Mouse (Mus musculus): ENCODE results near the gene Icmt. TPM values are rescaled to one million over a fixed set of nuclear protein-coding genes. Genes with fewer than 3 reads are reported as not detected.

Gene Icmt
- polyA plus RNA-seq, 1 experiment from 2014 or later: 23.4 TPM

GRCm38 (mm10) chr4:152286887-152287286 lies 10.1 kb upstream of the Icmt start:
- WGBS: 5% methylated on average over 26 of the region's 26 CpGs
- no peak overlapping the region for H3K9ac ChIP-seq (replicated peaks; ENCODE audit: low read length)
- H3K36me3 ChIP-seq (replicated peaks; ENCODE audit: control insufficient read depth, insufficient read depth, low read depth, low read length): no peaks in the 10 kb centered on the region
- no peak overlapping the region for H3K4me2 ChIP-seq (ENCODE audit: low read depth, low read length)
- H3K4me1 ChIP-seq (ENCODE audit: control insufficient read depth, insufficient read depth, low read length): peaks cover 7% of the 10 kb centered on the region
- ATAC-seq (replicated peaks; ENCODE audit: insufficient number of reproducible peaks, low FRiP score, low TSS enrichment, low read depth) (no peak), DNase-seq (ENCODE audit: low spot score) (peak; percentile 78)
- no peak overlapping the region for H3K27ac ChIP-seq (replicated peaks; ENCODE audit: low read depth, low read length)
- no peak overlapping the region for H3K4me3 ChIP-seq (ENCODE audit: low read depth, low read length)
- H3K9me3 ChIP-seq (replicated peaks; ENCODE audit: control insufficient read depth, low read length): no peaks in the 10 kb centered on the region
- peaks cover 89% of the 10 kb centered on the region for H3K27me3 ChIP-seq (ENCODE audit: control insufficient read depth, insufficient read depth, low read length)

GRCm38 (mm10) chr4:152287317-152288120 lies 9.5 kb upstream of the Icmt start:
- Histone ChIP-seq H3K36me3 (replicated peaks; ENCODE audit: control insufficient read depth, insufficient read depth, low read depth, low read length) (no peaks in the 10 kb centered on the region), H3K4me2 (ENCODE audit: low read depth, low read length) (no peak overlapping the region), H3K27me3 (ENCODE audit: control insufficient read depth, insufficient read depth, low read length) (peaks cover 89% of the 10 kb centered on the region), H3K27ac (replicated peaks; ENCODE audit: low read depth, low read length) (no peak overlapping the region), H3K9ac (replicated peaks; ENCODE audit: low read length) (no peak overlapping the region), H3K4me3 (ENCODE audit: low read depth, low read length) (no peak overlapping the region), H3K9me3 (replicated peaks; ENCODE audit: control insufficient read depth, low read length) (no peaks in the 10 kb centered on the region), H3K4me1 (ENCODE audit: control insufficient read depth, insufficient read depth, low read length) (peaks cover 7% of the 10 kb centered on the region)
- ATAC-seq (replicated peaks; ENCODE audit: insufficient number of reproducible peaks, low FRiP score, low TSS enrichment, low read depth) (no peak), DNase-seq (ENCODE audit: low spot score) (no peak)
- 13% methylated on average over 19 of the region's 19 CpGs for WGBS

DNA sequence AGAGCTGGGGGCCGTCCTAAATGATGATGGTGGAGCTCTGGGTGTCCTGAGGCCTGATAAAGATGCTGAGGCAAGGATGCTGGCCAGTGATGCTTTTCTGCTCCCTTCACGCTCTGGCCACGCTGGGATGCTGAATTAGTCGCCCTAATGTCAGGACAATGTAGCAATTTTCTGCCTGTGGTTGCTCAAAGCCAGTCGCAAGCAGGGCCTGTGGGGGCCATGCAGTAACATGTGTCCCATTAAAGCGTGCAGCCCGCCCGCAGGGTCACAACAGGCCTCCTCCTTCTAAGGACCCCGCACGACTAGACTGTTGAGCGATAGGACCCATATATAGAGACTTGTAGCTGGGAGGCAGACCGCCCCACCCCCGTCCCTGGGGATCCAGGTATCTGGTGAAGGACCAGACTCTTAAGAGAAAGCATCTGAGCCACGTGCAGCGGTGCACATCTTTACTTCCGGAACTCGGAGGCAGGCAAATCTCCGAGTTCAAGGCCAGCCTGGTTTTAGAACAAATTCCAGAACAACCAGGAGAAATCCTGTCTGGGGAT lies 8.6 kb upstream of the Icmt start:
- Histone ChIP-seq H3K4me3 (ENCODE audit: low read depth, low read length) (no peak overlapping the region), H3K9ac (replicated peaks; ENCODE audit: low read length) (no peak overlapping the region), H3K27me3 (ENCODE audit: control insufficient read depth, insufficient read depth, low read length) (peaks cover 89% of the 10 kb centered on the region), H3K4me1 (ENCODE audit: control insufficient read depth, insufficient read depth, low read length) (peaks cover under 1% of the 10 kb centered on the region; the same call in 1 of the 2 replicates), H3K4me2 (ENCODE audit: low read depth, low read length) (no peak overlapping the region), H3K27ac (replicated peaks; ENCODE audit: low read depth, low read length) (no peak overlapping the region), H3K9me3 (replicated peaks; ENCODE audit: control insufficient read depth, low read length) (no peaks in the 10 kb centered on the region), H3K36me3 (replicated peaks; ENCODE audit: control insufficient read depth, insufficient read depth, low read depth, low read length) (no peaks in the 10 kb centered on the region)
- no peak for DNase-seq (ENCODE audit: low spot score)
- WGBS: 40% methylated on average over 18 of the region's 18 CpGs
- no peak for ATAC-seq (replicated peaks; ENCODE audit: insufficient number of reproducible peaks, low FRiP score, low TSS enrichment, low read depth)

GRCm38 (mm10) chr4:152290385-152290784 lies 6.6 kb upstream of the Icmt start:
- DNase-seq (ENCODE audit: low spot score): peak; percentile 35
- H3K27ac ChIP-seq (replicated peaks; ENCODE audit: low read depth, low read length): no peak overlapping the region

DNA sequence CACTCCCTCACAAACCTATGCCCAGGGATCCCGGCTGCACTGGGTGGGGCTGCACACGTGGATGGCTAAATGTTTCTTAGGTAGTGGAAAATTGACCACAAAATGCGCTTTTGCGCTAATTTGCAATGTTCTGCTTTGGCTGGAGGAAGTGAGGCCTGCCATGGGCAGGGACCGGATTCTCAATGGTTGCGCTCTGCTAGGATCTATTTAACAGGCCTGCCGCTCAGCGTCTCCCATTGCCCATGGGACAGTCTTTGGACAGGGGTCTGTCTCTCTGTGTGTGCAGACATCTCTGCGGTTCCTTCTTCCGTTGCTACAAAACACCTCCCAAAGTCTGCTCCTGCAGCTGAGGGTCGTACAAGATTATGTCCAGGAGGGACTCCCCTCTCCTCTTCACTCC lies 6.0 kb upstream of the Icmt start:
- Histone ChIP-seq H3K27me3 (ENCODE audit: control insufficient read depth, insufficient read depth, low read length) (peaks cover 66% of the 10 kb centered on the region), H3K4me1 (ENCODE audit: control insufficient read depth, insufficient read depth, low read length) (no peaks in the 10 kb centered on the region), H3K27ac (replicated peaks; ENCODE audit: low read depth, low read length) (no peak overlapping the region), H3K9me3 (replicated peaks; ENCODE audit: control insufficient read depth, low read length) (no peaks in the 10 kb centered on the region), H3K9ac (replicated peaks; ENCODE audit: low read length) (no peak overlapping the region), H3K4me3 (ENCODE audit: low read depth, low read length) (no peak overlapping the region), H3K4me2 (ENCODE audit: low read depth, low read length) (no peak overlapping the region), H3K36me3 (replicated peaks; ENCODE audit: control insufficient read depth, insufficient read depth, low read depth, low read length) (no peaks in the 10 kb centered on the region)
- ATAC-seq (replicated peaks; ENCODE audit: insufficient number of reproducible peaks, low FRiP score, low TSS enrichment, low read depth) (no peak), DNase-seq (ENCODE audit: low spot score) (no peak)
- 5% methylated on average over 11 of the region's 11 CpGs for WGBS

More at GRCm38 (mm10) chr4:152290385-152290784, 6.6 kb upstream of the Icmt start:
- no peaks in the 10 kb centered on the region for H3K9me3 ChIP-seq (replicated peaks; ENCODE audit: control insufficient read depth, low read length)
- H3K4me2 ChIP-seq (ENCODE audit: low read depth, low read length): peak overlapping the region; percentile 40
- 0 out of 2 replicates have a peak, but pooled peaks have one; percentile 27 for ATAC-seq (replicated peaks; ENCODE audit: insufficient number of reproducible peaks, low FRiP score, low TSS enrichment, low read depth)
- no peaks in the 10 kb centered on the region for H3K36me3 ChIP-seq (replicated peaks; ENCODE audit: control insufficient read depth, insufficient read depth, low read depth, low read length)
- H3K9ac ChIP-seq (replicated peaks; ENCODE audit: low read length): peak overlapping the region; percentile 49
- H3K4me1 ChIP-seq (ENCODE audit: control insufficient read depth, insufficient read depth, low read length): no peaks in the 10 kb centered on the region
- under 1% methylated on average over 38 of the region's 39 CpGs for WGBS
- peaks cover 73% of the 10 kb centered on the region for H3K27me3 ChIP-seq (ENCODE audit: control insufficient read depth, insufficient read depth, low read length)
- H3K4me3 ChIP-seq (ENCODE audit: low read depth, low read length): peak overlapping the region; percentile 20

DNA sequence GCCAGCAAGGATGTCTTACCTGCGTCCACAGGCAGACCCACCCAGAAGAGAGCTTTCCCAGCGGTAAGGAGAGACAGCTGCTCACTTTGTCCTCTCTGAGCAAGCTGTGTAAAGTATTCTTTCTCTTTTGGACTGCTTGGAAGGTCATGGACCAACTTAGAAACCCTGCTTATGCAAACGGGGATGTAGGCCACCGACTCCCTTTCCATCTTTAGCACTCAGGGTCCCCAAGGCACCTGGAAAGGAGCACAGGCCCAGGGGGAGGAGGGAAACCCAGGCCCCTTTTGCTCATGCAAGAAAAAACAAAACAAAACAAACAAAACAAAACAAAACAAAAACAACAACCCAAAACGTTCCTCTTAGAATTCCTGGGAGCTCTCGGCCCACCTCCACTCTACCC lies 5.5 kb upstream of the Icmt start, which contains the start of gene Hes3:
TSS of gene Hes3 (minus strand) at position 101 of the 400 bp plus-strand sequence.
- H3K27ac ChIP-seq (replicated peaks; ENCODE audit: low read depth, low read length): no peak within 1 kb of the TSS
- no peaks in the 10 kb centered on the region for H3K4me1 ChIP-seq (ENCODE audit: control insufficient read depth, insufficient read depth, low read length)
- H3K4me2 ChIP-seq (ENCODE audit: low read depth, low read length): peak within 1 kb of the TSS; percentile 40
- H3K36me3 ChIP-seq (replicated peaks; ENCODE audit: control insufficient read depth, insufficient read depth, low read depth, low read length): no peaks in the 10 kb centered on the region
- DNase-seq (ENCODE audit: low spot score) (no peak), ATAC-seq (replicated peaks; ENCODE audit: insufficient number of reproducible peaks, low FRiP score, low TSS enrichment, low read depth) (no peak)
- H3K9me3 ChIP-seq (replicated peaks; ENCODE audit: control insufficient read depth, low read length): no peaks in the 10 kb centered on the region
- H3K9ac ChIP-seq (replicated peaks; ENCODE audit: low read length): peak within 1 kb of the TSS; percentile 49
- H3K4me3 ChIP-seq (ENCODE audit: low read depth, low read length): peak within 1 kb of the TSS; percentile 20
- WGBS: 21% methylated on average over 6 of the region's 6 CpGs
- H3K27me3 ChIP-seq (ENCODE audit: control insufficient read depth, insufficient read depth, low read length): peaks cover 61% of the 10 kb centered on the region

- H3K4me1 ChIP-seq (ENCODE audit: control insufficient read depth, insufficient read depth, low read length): no peaks in the 10 kb centered on the region
- no peaks in the 10 kb centered on the region for H3K36me3 ChIP-seq (replicated peaks; ENCODE audit: control insufficient read depth, insufficient read depth, low read depth, low read length)
- no peak overlapping the region for H3K27ac ChIP-seq (replicated peaks; ENCODE audit: low read depth, low read length)
- no peak overlapping the region for H3K4me3 ChIP-seq (ENCODE audit: low read depth, low read length)
- DNase-seq (ENCODE audit: low spot score) (no peak), ATAC-seq (replicated peaks; ENCODE audit: insufficient number of reproducible peaks, low FRiP score, low TSS enrichment, low read depth) (no peak)
- no peak overlapping the region for H3K9ac ChIP-seq (replicated peaks; ENCODE audit: low read length)
- 21% methylated on average over 12 of the region's 12 CpGs for WGBS
- no peak overlapping the region for H3K4me2 ChIP-seq (ENCODE audit: low read depth, low read length)
- H3K27me3 ChIP-seq (ENCODE audit: control insufficient read depth, insufficient read depth, low read length): peaks cover 54% of the 10 kb centered on the region
- H3K9me3 ChIP-seq (replicated peaks; ENCODE audit: control insufficient read depth, low read length): no peaks in the 10 kb centered on the region
Observed at GRCm38 (mm10) chr4:152292102-152292765, 4.8 kb upstream of the Icmt start.

Measured in embryonic facial prominence, embryonic 11.5 days (tissue).